Mouse (Mus musculus) megakaryocyte, embryonic 14.5 days (primary cell): ENCODE measurements around the gene Tada1.

ENCODE experiments used
- FLI1 ChIP-seq: IDR thresholded peaks from 2 replicates; pipeline ENCODE4 v1.6.1; 2012; ENCODE audit warnings: low read length, inconsistent platforms, mixed read lengths
- GATA1 ChIP-seq: IDR thresholded peaks from 3 replicates; pipeline ENCODE4 v1.6.1; 2012; ENCODE audit warnings: mixed read lengths, low read length, inconsistent platforms, borderline replicate concordance

DNA sequence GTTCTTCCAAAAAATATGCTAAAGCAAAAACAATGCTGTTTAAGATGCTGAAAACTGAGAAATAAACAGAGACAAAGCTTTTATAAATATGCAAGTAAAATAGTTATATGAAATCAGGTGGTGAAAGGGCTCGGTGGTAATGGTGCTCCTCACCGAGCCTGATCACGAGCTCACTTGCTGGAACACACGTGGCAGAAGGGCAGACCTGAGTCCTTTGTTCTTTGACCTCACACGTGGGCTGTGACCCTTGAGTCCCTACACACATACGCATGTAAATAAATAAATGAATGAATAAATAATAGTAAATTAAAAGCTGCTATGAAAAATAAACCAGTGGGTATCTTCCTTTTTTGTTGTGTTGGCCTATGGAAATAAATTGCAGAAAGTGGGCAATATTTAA is 1.7 kb upstream of the Tada1 start:
- TF ChIP-seq GATA1 (no peak), FLI1 (no peak)
